Mouse (Mus musculus): ENCODE data around the gene Glycam1. TPM values are rescaled to one million over a fixed set of nuclear protein-coding genes. Genes with fewer than 3 reads are reported as not detected.
"Not testable (repeated sequence)": the region's sequence is repeated elsewhere in the genome, so short reads cannot be mapped to it uniquely, and the experiment has no call there.

Gene Glycam1
- total RNA-seq (2021) = not detected

GRCm38 (mm10) chr15:103564981-103565380 lies at the start of gene Glycam1:
Glycam1 (minus strand) TSS chr15:103565081.
- no peak for DNase-seq (ENCODE audit: extremely low spot score in 1 of 2, low spot score in 2 of 2)
- intact Hi-C loops (cut with DNase I) = no loop called here

DNA sequence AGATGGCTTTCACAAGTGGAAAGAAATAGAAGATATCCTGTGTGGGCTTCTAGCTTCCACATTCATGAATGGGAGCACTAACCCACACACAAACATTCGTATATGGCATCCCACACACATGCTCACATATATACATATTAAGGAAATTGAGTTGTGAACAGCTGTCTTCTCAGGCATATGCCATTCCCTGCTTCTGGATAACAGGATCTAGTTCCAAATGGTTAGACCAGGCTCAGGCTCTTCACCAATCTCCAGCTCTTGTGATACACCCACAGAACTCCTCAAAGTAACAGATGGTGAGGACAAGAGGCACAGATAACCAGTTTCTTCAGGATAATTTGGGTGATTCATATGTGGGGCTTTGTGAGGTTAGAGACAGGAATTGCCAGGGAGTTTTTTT lies 39.6 kb upstream of the Glycam1 start:
- intact Hi-C loops (cut with DNase I) = no loop called here
- DNase-seq (ENCODE audit: extremely low spot score in 1 of 2, low spot score in 2 of 2) = no peak

GRCm38 (mm10) chr15:103590779-103591178 lies 25.9 kb upstream of the Glycam1 start:
- no peak for DNase-seq (ENCODE audit: extremely low spot score in 1 of 2, low spot score in 2 of 2)
- intact Hi-C loops (cut with DNase I) = no loop called here

DNA sequence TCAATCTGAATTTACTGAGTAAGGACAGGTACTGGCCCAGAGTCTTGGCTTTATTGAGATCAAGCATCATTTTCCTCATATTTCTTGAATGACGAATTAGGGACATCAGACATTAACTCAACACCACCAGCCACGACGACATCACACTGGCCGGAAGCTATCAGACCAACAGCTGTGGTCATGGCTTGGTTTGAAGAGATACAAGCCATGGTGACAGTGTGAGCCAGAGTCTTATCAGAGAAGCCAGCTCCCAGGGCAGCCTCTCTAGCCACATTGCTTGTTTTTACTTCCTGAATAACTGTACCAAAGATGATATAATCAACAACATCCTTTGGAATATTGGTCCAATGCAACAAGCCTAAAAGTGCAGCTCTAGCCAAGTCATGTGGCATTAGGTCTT lies 22.9 kb upstream of the Glycam1 start:
- DNase-seq (ENCODE audit: extremely low spot score in 1 of 2, low spot score in 2 of 2); intact Hi-C loops (cut with DNase I): not testable (repeated sequence)

DNA sequence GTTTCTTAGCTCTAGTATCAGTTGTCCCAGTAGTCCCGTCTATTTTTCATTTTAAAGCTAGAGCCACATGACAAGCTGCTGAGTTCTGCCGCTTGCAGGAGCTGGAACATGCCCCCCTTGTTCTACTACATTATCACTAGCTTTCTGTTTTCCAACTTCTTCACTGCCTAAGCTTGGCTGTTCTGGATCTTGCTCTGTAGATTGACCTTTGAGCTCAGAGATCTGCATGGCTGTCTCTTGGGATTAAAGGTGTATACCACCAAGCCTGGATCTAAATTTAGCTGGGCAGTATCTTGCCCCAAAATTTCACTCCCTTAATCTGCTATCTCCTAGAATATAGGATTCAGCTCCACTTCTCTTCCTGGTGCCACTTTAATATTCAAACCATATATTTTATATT lies 21.0 kb upstream of the Glycam1 start:
- intact Hi-C loops (cut with DNase I) = no loop called here
- no peak for DNase-seq (ENCODE audit: extremely low spot score in 1 of 2, low spot score in 2 of 2)

DNA sequence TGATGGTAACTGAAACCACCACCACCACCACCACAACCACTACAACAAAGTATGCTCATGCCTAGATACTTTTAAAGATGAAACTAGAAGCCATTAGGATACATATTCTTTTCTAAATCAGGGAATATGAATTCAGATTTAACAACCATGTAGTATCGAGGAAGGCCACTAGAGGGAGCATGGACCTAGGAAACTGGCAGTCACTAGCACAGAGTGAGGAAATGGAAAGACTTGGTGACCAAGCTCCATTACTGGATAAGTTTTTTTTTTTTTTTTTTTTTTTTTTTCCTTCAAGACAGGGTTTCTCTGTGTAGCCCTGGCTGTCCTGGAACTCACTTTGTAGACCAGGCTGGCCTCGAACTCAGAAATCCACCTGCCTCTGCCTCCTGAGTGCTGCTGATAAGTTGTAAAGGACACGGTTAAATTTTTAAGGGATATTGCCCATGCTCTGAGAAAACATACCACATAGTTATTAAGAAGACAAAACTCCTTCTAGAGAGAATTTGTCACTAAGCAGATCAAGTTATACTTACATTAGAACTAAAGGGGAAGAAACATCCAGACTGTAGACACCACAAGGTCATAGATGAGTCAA lies 12.7 kb downstream of the Glycam1 start:
- intact Hi-C loops (cut with DNase I) = no loop called here

GRCm38 (mm10) chr15:103551053-103551452 lies 13.8 kb downstream of the Glycam1 start:
- intact Hi-C loops (cut with DNase I) = no loop called here
- DNase-seq (ENCODE audit: extremely low spot score in 1 of 2, low spot score in 2 of 2) = peak in 1 of 2 experiments; percentile 31

More for the DNA sequence above, 12.7 kb downstream of the Glycam1 start:
- peak; percentile 43 to 76 for DNase-seq (ENCODE audit: extremely low spot score in 1 of 2, low spot score in 2 of 2)

GRCm38 (mm10) chr15:103549475-103549874 lies 15.4 kb downstream of the Glycam1 start:
- intact Hi-C loops (cut with DNase I) = no loop called here
- no peak for DNase-seq (ENCODE audit: extremely low spot score in 1 of 2, low spot score in 2 of 2)

- intact Hi-C loops (cut with DNase I) = no loop called here
- no peak for DNase-seq (ENCODE audit: extremely low spot score in 1 of 2, low spot score in 2 of 2)
Measured at GRCm38 (mm10) chr15:103547983-103548382, 16.9 kb downstream of the Glycam1 start.

DNA sequence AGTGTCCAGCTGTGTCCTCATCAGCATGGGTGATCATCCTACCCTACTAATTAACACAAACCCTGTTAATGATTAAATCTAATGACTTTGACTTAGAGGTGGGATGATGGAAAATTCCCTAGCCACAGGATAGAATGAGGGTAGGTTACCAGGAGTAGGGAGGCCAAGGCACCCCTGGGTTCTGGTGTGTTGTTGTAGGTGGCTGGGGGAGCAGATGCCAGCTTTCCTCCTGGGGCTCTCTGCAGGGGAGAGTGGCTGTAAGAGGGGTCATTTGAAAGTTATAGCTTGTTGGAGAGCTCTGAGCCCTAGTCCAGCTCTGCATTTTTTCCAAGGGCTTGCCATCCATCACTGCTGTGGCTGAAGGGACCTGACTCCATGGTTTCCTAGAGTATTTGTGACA lies 22.4 kb downstream of the Glycam1 start:
- intact Hi-C loops (cut with DNase I) = no loop called here
- DNase-seq (ENCODE audit: extremely low spot score in 1 of 2, low spot score in 2 of 2) = no peak

GRCm38 (mm10) chr15:103540646-103541045 lies 24.2 kb downstream of the Glycam1 start:
- DNase-seq (ENCODE audit: extremely low spot score in 1 of 2, low spot score in 2 of 2) = no peak
- intact Hi-C loops (cut with DNase I) = no loop called here

DNA sequence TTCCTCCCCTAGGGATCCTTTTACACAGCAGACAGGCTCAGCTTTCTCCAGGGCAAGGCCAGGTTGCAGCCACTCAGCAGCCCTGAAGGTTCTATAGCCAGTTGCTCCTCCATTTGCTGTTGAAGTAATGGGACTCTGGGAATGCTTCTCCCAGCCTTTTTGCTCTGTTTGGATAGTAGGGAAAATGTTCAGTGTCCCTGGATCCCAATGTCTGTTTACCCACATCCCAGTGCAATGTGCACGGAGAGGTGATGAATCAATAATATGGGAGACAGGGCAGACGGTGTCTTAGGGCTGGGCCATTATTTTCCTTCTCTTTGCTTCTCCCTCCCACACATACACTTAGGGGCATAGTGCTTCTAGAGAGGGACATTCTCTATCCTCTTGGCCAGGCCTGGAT lies 25.6 kb downstream of the Glycam1 start:
- DNase-seq (ENCODE audit: extremely low spot score in 1 of 2, low spot score in 2 of 2) = peak in 1 of 2 experiments; percentile 2

GRCm38 (mm10) chr15:103537822-103538213 lies 27.1 kb downstream of the Glycam1 start, which contains the start of gene Ppp1r1a:
Ppp1r1a (minus strand) TSS chr15:103538003.
- DNase-seq (ENCODE audit: extremely low spot score in 1 of 2, low spot score in 2 of 2) = peak in 1 of 2 experiments; percentile 90
- intact Hi-C loops (cut with DNase I) = loop anchor here (2.0 kb wide), 1 partner anchor 53 kb away; no protein-coding TSS in a partner anchor

More for the DNA sequence above, 25.6 kb downstream of the Glycam1 start:
- intact Hi-C loops (cut with DNase I) = no loop called here

GRCm38 (mm10) chr15:103537011-103537821 lies 27.7 kb downstream of the Glycam1 start:
- intact Hi-C loops (cut with DNase I) = loop anchor here (2.0 kb wide), 1 partner anchor 52 kb away; no protein-coding TSS in a partner anchor
- DNase-seq (ENCODE audit: extremely low spot score in 1 of 2, low spot score in 2 of 2) = peak in 1 of 2 experiments; percentile 66

DNA sequence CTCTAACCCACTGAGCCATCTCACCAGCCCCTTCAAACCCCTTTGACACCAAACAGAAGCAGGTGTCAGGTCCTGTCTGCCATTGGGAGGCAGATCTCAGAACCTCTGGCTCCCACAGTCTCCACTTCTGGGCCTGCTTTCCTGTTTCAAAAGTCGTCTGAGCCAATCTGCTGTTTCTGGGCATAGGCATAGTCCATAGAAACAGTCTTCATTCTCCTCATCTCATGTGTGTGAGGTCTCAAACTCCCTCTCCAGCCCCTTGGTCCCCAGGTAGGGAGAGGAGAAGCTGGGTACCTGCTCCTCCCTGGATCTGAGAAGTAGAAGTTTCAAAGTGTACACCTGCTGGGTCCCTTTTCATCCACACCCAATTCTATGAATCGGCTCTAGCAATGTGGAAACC lies 28.4 kb downstream of the Glycam1 start:
- no peak for DNase-seq (ENCODE audit: extremely low spot score in 1 of 2, low spot score in 2 of 2)
- intact Hi-C loops (cut with DNase I) = loop anchor here (2.0 kb wide), 1 partner anchor 52 kb away; no protein-coding TSS in a partner anchor

- intact Hi-C loops (cut with DNase I) = loop anchor here (2.0 kb wide), 1 partner anchor 51 kb away; no protein-coding TSS in a partner anchor
- DNase-seq (ENCODE audit: extremely low spot score in 1 of 2, low spot score in 2 of 2) = peak in 1 of 2 experiments; percentile 16
Measured at GRCm38 (mm10) chr15:103535786-103536185, 29.1 kb downstream of the Glycam1 start.

GRCm38 (mm10) chr15:103535030-103535429 lies 29.9 kb downstream of the Glycam1 start:
- DNase-seq (ENCODE audit: extremely low spot score in 1 of 2, low spot score in 2 of 2) = no peak
- intact Hi-C loops (cut with DNase I) = no loop called here

DNA sequence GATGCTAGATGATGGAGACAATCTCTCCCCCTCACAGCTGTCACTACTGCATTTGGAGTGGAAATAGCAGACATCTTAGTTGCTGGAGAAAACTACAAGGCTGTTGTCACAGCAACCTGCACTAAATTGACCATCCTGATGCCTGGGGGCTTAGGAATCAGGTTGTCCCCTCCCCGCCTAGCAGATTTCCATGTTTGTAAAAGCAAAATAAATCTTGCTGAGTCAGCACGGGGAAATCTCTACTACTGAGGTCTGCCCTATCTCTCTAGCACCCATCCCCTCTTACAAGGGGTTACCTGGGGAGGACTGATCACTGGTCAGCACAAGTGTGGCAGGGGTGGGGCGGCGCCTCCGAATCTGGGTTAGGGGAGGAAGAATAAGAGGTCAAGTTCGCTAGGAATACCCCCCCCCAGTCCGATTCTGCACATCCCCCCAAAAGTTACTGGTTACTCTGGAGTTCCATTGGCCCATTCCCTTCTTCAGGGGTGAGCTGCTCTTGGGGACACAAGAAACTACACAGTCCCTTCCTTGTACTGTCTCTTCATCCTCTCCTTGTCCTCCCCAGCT lies 30.7 kb downstream of the Glycam1 start:
- intact Hi-C loops (cut with DNase I) = no loop called here
- peak in 1 of 2 experiments; percentile 28 for DNase-seq (ENCODE audit: extremely low spot score in 1 of 2, low spot score in 2 of 2)

- peak; percentile 49 to 80 for DNase-seq (ENCODE audit: extremely low spot score in 1 of 2, low spot score in 2 of 2)
- intact Hi-C loops (cut with DNase I) = no loop called here
Measured at GRCm38 (mm10) chr15:103530372-103530771, 34.5 kb downstream of the Glycam1 start.

All from left cerebral cortex, postnatal 10 days (tissue).